Mouse (Mus musculus): ENCODE measurements around the gene Zc3h7b. TPM values are rescaled to one million over a fixed set of nuclear protein-coding genes. Genes with fewer than 3 reads are reported as not detected.

The Zc3h7b gene
- total and polyA plus RNA-seq, 2 experiments from 2014 or later, result 34.5 to 148 TPM

GRCm38 (mm10) chr15:81702306-81703093 is 42.4 kb upstream of the Zc3h7b start:
- ATAC-seq (0 out of 2 replicates have a peak, but pooled peaks have one; percentile 3), DNase-seq (ENCODE audit: low spot score) (no peak)
- H3K4me2 ChIP-seq (ENCODE audit: low read depth, low read length), result no peak overlapping the region
- peaks cover 30% of the 10 kb centered on the region for H3K36me3 ChIP-seq (ENCODE audit: insufficient read depth, low read length)
- H3K9ac ChIP-seq (replicated peaks; ENCODE audit: low read length), result no peak overlapping the region
- no peaks in the 10 kb centered on the region for H3K9me3 ChIP-seq (ENCODE audit: low read length)
- H3K4me1 ChIP-seq (ENCODE audit: insufficient read depth, low read length), result no peaks in the 10 kb centered on the region
- H3K4me3 ChIP-seq (ENCODE audit: low read length), result no peak overlapping the region
- no peak for TF ChIP-seq CTCF (IDR thresholded peaks at IDR 0.05; ENCODE audit: low read depth)
- H3K27me3 ChIP-seq (ENCODE audit: insufficient read depth, low read length), result no peaks in the 10 kb centered on the region
- WGBS, result 88% methylated on average over 13 of the region's 13 CpGs
- H3K27ac ChIP-seq, result no peak overlapping the region

DNA sequence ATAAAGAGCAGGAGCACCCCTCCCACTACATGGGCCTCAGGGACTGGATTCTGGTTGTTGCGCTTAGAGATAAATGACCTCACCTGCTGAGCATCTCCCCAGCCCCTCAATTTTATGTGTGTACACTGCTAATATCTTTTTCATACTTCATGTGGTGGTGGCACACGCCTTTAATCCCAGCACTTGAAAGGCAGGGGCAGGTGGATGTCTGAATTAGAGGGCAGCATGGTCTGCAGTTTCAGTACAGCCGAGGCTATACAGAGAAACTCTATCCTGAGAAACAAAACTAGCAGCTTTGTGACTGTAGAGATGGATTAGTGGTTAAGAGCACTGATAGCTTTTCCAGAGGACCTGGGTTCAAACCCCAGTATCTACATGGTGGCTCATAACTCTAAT is 41.8 kb upstream of the Zc3h7b start:
- peaks cover 35% of the 10 kb centered on the region for H3K36me3 ChIP-seq (ENCODE audit: insufficient read depth, low read length)
- 88% methylated on average over 3 of the region's 3 CpGs for WGBS
- H3K4me3 ChIP-seq (ENCODE audit: low read length), result no peak overlapping the region
- ATAC-seq, result 0 out of 2 replicates have a peak, but pooled peaks have one; percentile 16
- H3K27me3 ChIP-seq (ENCODE audit: insufficient read depth, low read length), result no peaks in the 10 kb centered on the region
- H3K9me3 ChIP-seq (ENCODE audit: low read length), result no peaks in the 10 kb centered on the region
- H3K27ac ChIP-seq, result no peak overlapping the region
- no peak overlapping the region for H3K9ac ChIP-seq (replicated peaks; ENCODE audit: low read length)
- H3K4me2 ChIP-seq (ENCODE audit: low read depth, low read length), result no peak overlapping the region
- no peak for TF ChIP-seq CTCF (IDR thresholded peaks at IDR 0.05; ENCODE audit: low read depth)
- DNase-seq (ENCODE audit: low spot score), result no peak
- no peaks in the 10 kb centered on the region for H3K4me1 ChIP-seq (ENCODE audit: insufficient read depth, low read length)

DNA sequence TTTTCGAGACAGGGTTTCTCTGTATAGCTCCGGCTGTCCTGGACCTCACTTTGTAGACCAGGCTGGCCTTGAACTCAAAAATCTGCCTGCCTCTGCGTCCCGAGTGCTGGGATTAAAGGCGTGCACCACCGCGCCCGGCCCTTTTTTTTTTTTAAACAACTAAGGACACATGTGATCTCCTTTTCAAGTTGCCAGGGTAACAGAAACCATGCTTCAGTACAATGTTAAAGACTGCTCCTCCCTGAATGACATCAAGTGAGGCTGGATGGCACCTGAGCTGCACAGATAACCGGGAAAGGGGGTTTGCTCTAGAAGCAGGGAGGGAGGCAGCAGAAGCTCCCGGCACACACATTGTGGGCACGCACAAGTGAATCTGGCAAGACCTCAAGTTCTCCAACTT is 35.9 kb upstream of the Zc3h7b start:
- no peak overlapping the region for H3K4me2 ChIP-seq (ENCODE audit: low read depth, low read length)
- no peak overlapping the region for H3K4me3 ChIP-seq (ENCODE audit: low read length)
- no peak for DNase-seq (ENCODE audit: low spot score)
- ATAC-seq, result no peak
- no peak for TF ChIP-seq CTCF (IDR thresholded peaks at IDR 0.05; ENCODE audit: low read depth)
- H3K9me3 ChIP-seq (ENCODE audit: low read length), result no peaks in the 10 kb centered on the region
- WGBS, result 89% methylated on average over 11 of the region's 11 CpGs
- H3K9ac ChIP-seq (replicated peaks; ENCODE audit: low read length), result no peak overlapping the region
- no peaks in the 10 kb centered on the region for H3K4me1 ChIP-seq (ENCODE audit: insufficient read depth, low read length)
- no peak overlapping the region for H3K27ac ChIP-seq
- H3K27me3 ChIP-seq (ENCODE audit: insufficient read depth, low read length), result no peaks in the 10 kb centered on the region
- H3K36me3 ChIP-seq (ENCODE audit: insufficient read depth, low read length), result peaks cover 70% of the 10 kb centered on the region

DNA sequence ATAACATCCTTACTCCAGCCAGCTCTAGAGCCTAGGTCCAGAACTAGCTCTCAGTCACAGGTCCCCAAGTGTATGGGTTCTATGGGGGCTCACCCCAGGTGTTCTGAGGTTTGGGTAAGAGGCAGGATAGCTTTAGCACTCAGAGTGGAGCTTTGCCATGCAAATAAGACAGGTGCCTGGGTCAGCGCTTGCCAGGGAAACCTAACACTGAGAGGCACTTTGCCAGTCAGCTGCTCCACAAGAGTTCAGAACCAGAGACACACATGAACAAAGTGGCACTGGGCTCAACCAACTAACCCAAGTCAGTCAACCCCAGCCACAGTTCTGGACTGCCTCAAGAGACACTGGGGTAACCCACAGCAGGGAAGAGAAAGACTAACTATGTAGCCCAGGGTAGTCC is 35.2 kb upstream of the Zc3h7b start:
- Histone ChIP-seq H3K4me1 (ENCODE audit: insufficient read depth, low read length) (no peaks in the 10 kb centered on the region), H3K27me3 (ENCODE audit: insufficient read depth, low read length) (no peaks in the 10 kb centered on the region), H3K9me3 (ENCODE audit: low read length) (no peaks in the 10 kb centered on the region), H3K4me3 (ENCODE audit: low read length) (no peak overlapping the region), H3K4me2 (ENCODE audit: low read depth, low read length) (no peak overlapping the region), H3K27ac (no peak overlapping the region), H3K36me3 (ENCODE audit: insufficient read depth, low read length) (peaks cover 66% of the 10 kb centered on the region), H3K9ac (replicated peaks; ENCODE audit: low read length) (no peak overlapping the region)
- no peak for ATAC-seq
- TF ChIP-seq CTCF (IDR thresholded peaks at IDR 0.05; ENCODE audit: low read depth), result no peak
- 94% methylated on average over 1 of the region's 1 CpGs for WGBS
- no peak for DNase-seq (ENCODE audit: low spot score)

GRCm38 (mm10) chr15:81710801-81711200 is 34.1 kb upstream of the Zc3h7b start:
- Histone ChIP-seq H3K27me3 (ENCODE audit: insufficient read depth, low read length) (no peaks in the 10 kb centered on the region), H3K27ac (no peak overlapping the region), H3K36me3 (ENCODE audit: insufficient read depth, low read length) (peaks cover 63% of the 10 kb centered on the region), H3K9ac (replicated peaks; ENCODE audit: low read length) (no peak overlapping the region), H3K9me3 (ENCODE audit: low read length) (no peaks in the 10 kb centered on the region), H3K4me1 (ENCODE audit: insufficient read depth, low read length) (no peaks in the 10 kb centered on the region), H3K4me2 (ENCODE audit: low read depth, low read length) (no peak overlapping the region), H3K4me3 (ENCODE audit: low read length) (no peak overlapping the region)
- no peak for DNase-seq (ENCODE audit: low spot score)
- 58% methylated on average over 4 of the region's 4 CpGs for WGBS
- no peak for TF ChIP-seq CTCF (IDR thresholded peaks at IDR 0.05; ENCODE audit: low read depth)
- no peak for ATAC-seq

DNA sequence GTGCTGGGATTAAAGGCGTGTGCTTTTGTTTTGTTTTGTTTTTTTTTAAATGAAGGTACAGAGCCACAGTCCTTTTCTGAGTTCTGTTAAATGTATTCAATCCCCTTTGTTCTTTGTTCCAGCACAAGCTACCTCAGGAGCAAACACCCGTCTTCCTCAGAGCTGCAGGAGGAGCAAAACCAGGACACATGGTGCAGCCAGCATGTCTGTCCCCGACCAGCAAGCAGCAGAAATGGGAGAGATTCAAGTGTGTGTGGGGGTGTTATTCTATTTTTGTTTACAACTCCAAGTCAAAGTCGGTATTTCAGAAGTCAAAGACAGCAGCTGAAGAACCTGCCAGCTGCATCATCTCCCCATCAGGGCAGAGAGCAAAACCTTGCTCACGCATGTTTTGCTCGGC is 31.1 kb upstream of the Zc3h7b start:
- ATAC-seq (no peak), DNase-seq (ENCODE audit: low spot score) (no peak)
- 81% methylated on average over 6 of the region's 6 CpGs for WGBS
- Histone ChIP-seq H3K27ac (no peak overlapping the region), H3K36me3 (ENCODE audit: insufficient read depth, low read length) (peaks cover 61% of the 10 kb centered on the region), H3K4me2 (ENCODE audit: low read depth, low read length) (no peak overlapping the region), H3K4me3 (ENCODE audit: low read length) (no peak overlapping the region), H3K4me1 (ENCODE audit: insufficient read depth, low read length) (no peaks in the 10 kb centered on the region), H3K27me3 (ENCODE audit: insufficient read depth, low read length) (no peaks in the 10 kb centered on the region), H3K9me3 (ENCODE audit: low read length) (no peaks in the 10 kb centered on the region), H3K9ac (replicated peaks; ENCODE audit: low read length) (no peak overlapping the region)
- no peak for TF ChIP-seq CTCF (IDR thresholded peaks at IDR 0.05; ENCODE audit: low read depth)
